Mouse (Mus musculus) stomach, embryonic 14.5 days (tissue): ENCODE measurements around the gene Vkorc1l1. TPM values are rescaled to one million over a fixed set of nuclear protein-coding genes. Genes with fewer than 3 reads are reported as not detected.

ENCODE experiments used
- ATAC-seq: fragments of 200-750 bp; cut with Nextera tagmentation; 2 replicates; pipeline ENCODE4 v1.8.0; 2017; ENCODE audit warnings: low read depth, moderate TSS enrichment; ENCODE audit not compliant: insufficient number of reproducible peaks, insufficient read depth, low FRiP score
- H3K27ac ChIP-seq: fragments of 300-500 bp; sonication (generic); 2 replicates; pipeline ENCODE4 v1.5.1; 2014; ENCODE audit warnings: mild to moderate bottlenecking, low read length, moderate library complexity, mixed read lengths
- H3K27me3 ChIP-seq: fragments of 300-500 bp; sonication (generic); 2 replicates; pipeline ENCODE4 v1.6.1; 2014; ENCODE audit warnings: low read length, control low read depth, mixed read lengths; ENCODE audit not compliant: control insufficient read depth, insufficient read depth
- H3K36me3 ChIP-seq: fragments of 300-500 bp; sonication (generic); 2 replicates; pipeline ENCODE4 v1.6.1; 2014; ENCODE audit warnings: mild to moderate bottlenecking, control low read depth, low read length, moderate library complexity, mixed read lengths; ENCODE audit not compliant: control insufficient read depth, insufficient read depth
- H3K4me1 ChIP-seq: fragments of 300-500 bp; sonication (generic); 2 replicates; pipeline ENCODE4 v1.6.1; 2014; ENCODE audit warnings: low read length, control low read depth, mixed read lengths; ENCODE audit not compliant: control insufficient read depth, insufficient read depth
- H3K4me2 ChIP-seq: fragments of 300-500 bp; sonication (generic); replicated peaks from 2 replicates; pipeline ENCODE4 v1.6.1; 2014; ENCODE audit warnings: low read depth, low read length, control low read depth
- H3K4me3 ChIP-seq: fragments of 300-500 bp; sonication (generic); 2 replicates; pipeline ENCODE4 v1.5.1; 2014; ENCODE audit warnings: low read depth, low read length, control low read depth
- H3K9ac ChIP-seq: fragments of 300-500 bp; sonication (generic); replicated peaks from 2 replicates; pipeline ENCODE4 v1.6.1; 2014; ENCODE audit warnings: low read depth, mild to moderate bottlenecking, control low read depth, low read length, moderate library complexity, mixed read lengths
- H3K9me3 ChIP-seq: fragments of 300-500 bp; sonication (generic); 2 replicates; pipeline ENCODE4 v1.6.1; 2016; ENCODE audit warnings: low read depth, low read length, control low read depth; ENCODE audit not compliant: control insufficient read depth
- WGBS: fragments of 180-500 bp; shearing (Covaris S2); extraction: QIAGEN DNeasy Blood & Tissue Kit; methylation state at CpG from one replicate; pipeline ENCODE4 v1.1.7; 2014; 5-methylcytosine and 5-hydroxymethylcytosine counted together
- polyA plus RNA-seq: library from polyadenylated mRNA; unstranded; fragments of >200 nt; fragmentation: Nextera tagmentation; extraction: Ambion mirVana; gene quantifications from 2 replicates; pipeline ENCODE4 v1.2.1, GENCODE M21; 2014

Gene Vkorc1l1
- polyA plus RNA-seq, 1 experiment from 2014 or later: 16.2 TPM

DNA sequence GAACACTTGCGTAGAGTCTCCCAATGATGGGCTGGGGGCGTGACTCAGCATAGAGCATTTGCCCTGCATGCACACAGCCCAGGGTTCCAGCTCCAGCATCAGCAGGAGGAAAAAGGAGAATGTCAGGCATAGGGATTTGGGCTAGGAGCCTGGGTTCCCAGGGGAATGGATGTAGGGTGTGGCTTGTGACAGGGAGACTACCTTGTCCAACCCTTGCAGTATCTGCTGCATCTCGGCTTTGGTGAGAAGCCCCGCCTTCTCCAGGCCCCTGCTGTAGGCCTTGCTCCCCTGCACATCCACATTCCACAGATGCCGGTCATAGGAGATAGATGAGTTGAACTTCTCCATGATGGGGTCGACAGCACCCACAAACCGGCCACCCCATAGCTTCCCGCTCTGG lies 77.7 kb downstream of the Vkorc1l1 start:
- Histone ChIP-seq H3K27me3 (no peaks in the 10 kb centered on the region), H3K9ac (no peak overlapping the region), H3K4me2 (no peak overlapping the region), H3K4me3 (no peak overlapping the region), H3K4me1 (peaks cover under 1% of the 10 kb centered on the region; the same call in 1 of the 2 replicates), H3K9me3 (no peaks in the 10 kb centered on the region), H3K36me3 (no peaks in the 10 kb centered on the region), H3K27ac (no peak overlapping the region)
- 47% methylated on average over 8 of the region's 8 CpGs for WGBS
- ATAC-seq: no peak

GRCm38 (mm10) chr5:130021361-130021966 lies 79.7 kb downstream of the Vkorc1l1 start:
- no peaks in the 10 kb centered on the region for H3K27me3 ChIP-seq
- H3K9me3 ChIP-seq: no peaks in the 10 kb centered on the region
- ATAC-seq: no peak
- H3K27ac ChIP-seq: no peak overlapping the region
- H3K4me3 ChIP-seq: no peak overlapping the region
- no peak overlapping the region for H3K9ac ChIP-seq
- H3K4me2 ChIP-seq: no peak overlapping the region
- WGBS: 56% methylated on average over 5 of the region's 5 CpGs
- peaks cover 3% of the 10 kb centered on the region; the same call in 1 of the 2 replicates for H3K4me1 ChIP-seq
- no peaks in the 10 kb centered on the region for H3K36me3 ChIP-seq

GRCm38 (mm10) chr5:130022366-130022765 lies 80.6 kb downstream of the Vkorc1l1 start:
- no peaks in the 10 kb centered on the region for H3K27me3 ChIP-seq
- no peak overlapping the region for H3K4me2 ChIP-seq
- H3K9me3 ChIP-seq: no peaks in the 10 kb centered on the region
- H3K27ac ChIP-seq: no peak overlapping the region
- no peak for ATAC-seq
- H3K9ac ChIP-seq: no peak overlapping the region
- no peak overlapping the region for H3K4me3 ChIP-seq
- peaks cover 3% of the 10 kb centered on the region; the same call in 1 of the 2 replicates for H3K4me1 ChIP-seq
- H3K36me3 ChIP-seq: no peaks in the 10 kb centered on the region
- 75% methylated on average over 7 of the region's 7 CpGs for WGBS

GRCm38 (mm10) chr5:130023067-130023766 lies 81.4 kb downstream of the Vkorc1l1 start:
- Histone ChIP-seq H3K36me3 (no peaks in the 10 kb centered on the region), H3K27me3 (no peaks in the 10 kb centered on the region), H3K4me3 (no peak overlapping the region), H3K4me2 (peak overlapping the region; percentile 88), H3K4me1 (peaks cover 3% of the 10 kb centered on the region; the same call in 1 of the 2 replicates), H3K27ac (no peak overlapping the region), H3K9ac (no peak overlapping the region), H3K9me3 (no peaks in the 10 kb centered on the region)
- no peak for ATAC-seq
- WGBS: 41% methylated on average over 12 of the region's 12 CpGs

DNA sequence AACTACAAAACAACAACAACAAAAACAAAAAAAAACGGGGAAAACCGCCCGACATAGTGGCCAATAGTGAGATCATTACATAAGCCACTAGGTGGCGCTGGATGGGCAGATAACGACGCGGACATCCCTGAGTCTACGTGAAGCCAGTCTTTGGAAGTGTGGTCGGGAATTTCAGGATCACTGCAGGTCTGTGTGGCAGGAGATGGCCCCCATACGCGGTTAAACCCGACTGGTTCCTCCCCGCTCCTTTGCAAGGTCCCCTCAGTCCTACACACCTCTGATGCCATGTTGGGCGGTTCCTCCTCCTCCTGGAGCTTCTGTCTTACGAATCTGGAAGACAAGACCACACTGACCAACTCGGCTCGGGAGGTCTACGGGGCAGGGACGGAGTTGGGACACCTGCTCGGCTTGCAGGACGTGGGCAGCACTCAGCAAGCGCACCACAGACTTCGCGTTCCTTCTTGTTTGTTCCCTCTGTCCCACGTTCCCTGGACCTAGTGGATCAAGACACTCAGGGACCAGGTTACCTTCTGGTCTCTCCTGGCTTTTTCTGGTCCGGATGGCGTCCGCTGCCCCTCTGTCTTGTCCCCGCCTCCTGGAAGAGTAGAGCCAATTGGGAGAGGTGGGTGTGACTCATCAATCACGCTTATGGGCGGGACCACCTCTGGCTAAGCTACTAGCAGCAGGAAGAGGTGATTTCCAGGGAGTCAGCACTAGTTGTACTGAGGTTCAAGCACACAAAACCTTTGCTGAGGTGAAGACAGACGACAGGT lies 82.2 kb downstream of the Vkorc1l1 start:
- under 1% methylated on average over 32 of the region's 32 CpGs for WGBS
- peak overlapping the region; percentile 80 for H3K27ac ChIP-seq
- H3K27me3 ChIP-seq: no peaks in the 10 kb centered on the region
- peak overlapping the region; percentile 88 for H3K4me2 ChIP-seq
- H3K9ac ChIP-seq: peak overlapping the region; percentile 42
- no peaks in the 10 kb centered on the region for H3K9me3 ChIP-seq
- peak overlapping the region; percentile 56 for H3K4me3 ChIP-seq
- peaks cover 3% of the 10 kb centered on the region; the same call in 1 of the 2 replicates for H3K4me1 ChIP-seq
- no peaks in the 10 kb centered on the region for H3K36me3 ChIP-seq
- ATAC-seq: peak; percentile 92

GRCm38 (mm10) chr5:130027134-130027533 lies 85.4 kb downstream of the Vkorc1l1 start:
- Histone ChIP-seq H3K4me2 (no peak overlapping the region), H3K36me3 (no peaks in the 10 kb centered on the region), H3K27ac (no peak overlapping the region), H3K9ac (no peak overlapping the region), H3K4me1 (peaks cover 5% of the 10 kb centered on the region; the same call in 1 of the 2 replicates), H3K9me3 (no peaks in the 10 kb centered on the region), H3K4me3 (no peak overlapping the region), H3K27me3 (no peaks in the 10 kb centered on the region)
- ATAC-seq: no peak
- 74% methylated on average over 5 of the region's 5 CpGs for WGBS

- Histone ChIP-seq H3K4me1 (peaks cover 5% of the 10 kb centered on the region; the same call in 1 of the 2 replicates), H3K9ac (no peak overlapping the region), H3K4me2 (no peak overlapping the region), H3K9me3 (no peaks in the 10 kb centered on the region), H3K4me3 (no peak overlapping the region), H3K27ac (no peak overlapping the region), H3K27me3 (no peaks in the 10 kb centered on the region), H3K36me3 (no peaks in the 10 kb centered on the region)
- ATAC-seq: no peak
- 79% methylated on average over 7 of the region's 7 CpGs for WGBS
Measured at GRCm38 (mm10) chr5:130027696-130028095, 85.9 kb downstream of the Vkorc1l1 start.

GRCm38 (mm10) chr5:130029142-130029897 lies 87.5 kb downstream of the Vkorc1l1 start, which contains the start of the genes Asl and Crcp:
TSS of gene Asl (minus strand) at chr5:130029247.
TSS of gene Crcp (plus strand) at chr5:130029290.
- Histone ChIP-seq H3K27me3 (no peaks in the 10 kb centered on the region), H3K4me1 (peaks cover 5% of the 10 kb centered on the region; the same call in 1 of the 2 replicates), H3K27ac (peak within 1 kb of the TSS; percentile 89), H3K9me3 (no peaks in the 10 kb centered on the region), H3K9ac (peak within 1 kb of the TSS; percentile 43), H3K4me3 (peak within 1 kb of the TSS; percentile 51), H3K36me3 (no peaks in the 10 kb centered on the region), H3K4me2 (peak within 1 kb of the TSS; percentile 75)
- 2% methylated on average over 51 of the region's 51 CpGs for WGBS
- peak; percentile 84 for ATAC-seq
